Mouse (Mus musculus): Measurements from ENCODE around the gene Mrps34.
"Not testable (repeated sequence)": the region's sequence is repeated elsewhere in the genome, so short reads cannot be mapped to it uniquely, and the experiment has no call there.

The Mrps34 gene

GRCm38 (mm10) chr17:24900014-24900413 is 5.1 kb downstream of the Mrps34 start:
- no peak for DNase-seq (ENCODE audit: low spot score in 2 of 2)

DNA sequence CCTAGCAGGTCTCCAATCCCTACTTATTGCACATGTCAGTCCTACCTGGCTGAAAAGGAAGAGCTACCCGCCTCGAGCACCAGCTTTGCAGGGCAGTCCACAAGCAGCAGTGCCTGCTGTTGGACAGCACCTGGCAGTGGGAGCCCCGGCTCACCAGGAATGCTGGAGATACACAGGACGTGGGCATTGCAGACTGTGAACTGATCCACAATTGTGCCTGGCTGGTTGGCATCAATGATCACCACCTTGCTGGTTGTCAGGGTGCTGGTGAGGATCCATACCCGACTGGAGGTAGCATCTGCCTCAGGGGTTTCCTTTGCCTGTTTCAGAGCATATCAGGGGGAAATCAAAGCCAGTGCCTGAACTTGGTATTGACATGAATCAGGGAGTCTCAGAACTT is 7.2 kb downstream of the Mrps34 start:
- no peak for DNase-seq (ENCODE audit: low spot score in 2 of 2)

DNA sequence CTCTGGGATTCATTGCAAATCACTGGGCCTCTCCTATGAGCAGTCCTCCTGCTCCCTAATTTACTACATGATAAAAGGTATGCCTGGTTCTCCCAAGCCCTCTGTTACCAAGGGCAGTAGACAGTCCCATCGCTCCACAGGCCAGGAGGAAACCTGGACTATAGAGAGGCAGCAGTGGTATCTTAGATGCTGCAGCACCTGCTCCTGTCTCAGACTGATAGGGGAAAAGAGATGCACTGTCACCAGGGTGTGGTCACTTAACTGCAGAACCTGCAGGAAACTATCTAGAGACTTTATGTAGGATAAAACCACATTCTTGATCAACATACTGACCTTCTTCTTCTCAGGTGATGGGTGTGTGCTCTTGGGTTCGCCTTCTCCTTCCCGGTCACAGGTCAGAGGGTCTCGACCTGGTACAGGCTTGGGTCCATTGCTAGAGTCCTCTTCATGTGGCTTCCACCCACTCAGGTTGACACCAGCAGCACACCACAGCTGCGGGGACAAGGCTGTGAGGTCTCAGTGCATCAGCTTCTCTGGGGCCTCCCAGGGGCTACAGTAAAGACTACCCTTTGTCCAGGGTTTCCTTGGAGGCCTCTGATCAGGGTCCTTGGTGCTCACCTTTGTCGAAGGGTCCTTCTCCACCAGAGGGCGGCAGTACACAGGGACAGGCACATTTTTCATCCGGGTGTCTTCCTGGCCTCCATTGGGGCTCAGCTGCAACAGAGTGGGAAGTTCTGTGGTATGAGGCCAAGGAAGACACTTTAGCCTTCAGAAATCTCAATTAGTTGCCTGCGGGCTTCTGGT is 8.0 kb downstream of the Mrps34 start:
- no peak for DNase-seq (ENCODE audit: low spot score in 2 of 2)

DNA sequence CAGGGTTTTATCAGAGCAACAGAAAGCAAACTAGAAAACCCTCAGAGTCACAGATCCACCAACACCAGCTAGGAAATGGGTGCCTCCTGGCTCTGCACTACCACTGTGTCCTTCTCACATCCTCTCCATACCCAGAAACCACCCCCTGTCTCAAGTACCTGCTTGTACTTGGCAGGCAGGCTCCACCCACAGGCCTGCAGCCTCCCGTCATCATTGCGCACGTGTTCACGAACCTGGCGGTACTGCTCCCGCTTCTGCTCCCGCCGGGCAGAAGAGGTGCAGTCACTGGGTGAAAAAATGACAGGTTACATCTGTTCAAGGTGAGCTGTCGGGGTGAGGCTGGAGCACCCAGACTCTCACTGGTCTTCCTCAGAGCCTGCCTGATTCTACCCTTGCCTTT is 8.9 kb downstream of the Mrps34 start:
- no peak for DNase-seq (ENCODE audit: low spot score in 2 of 2)

GRCm38 (mm10) chr17:24907591-24907990 is 12.7 kb downstream of the Mrps34 start:
- DNase-seq (ENCODE audit: low spot score in 2 of 2): no peak

- no peak for DNase-seq (ENCODE audit: low spot score in 2 of 2)
Observed at GRCm38 (mm10) chr17:24913984-24914383, 19.1 kb downstream of the Mrps34 start.

DNA sequence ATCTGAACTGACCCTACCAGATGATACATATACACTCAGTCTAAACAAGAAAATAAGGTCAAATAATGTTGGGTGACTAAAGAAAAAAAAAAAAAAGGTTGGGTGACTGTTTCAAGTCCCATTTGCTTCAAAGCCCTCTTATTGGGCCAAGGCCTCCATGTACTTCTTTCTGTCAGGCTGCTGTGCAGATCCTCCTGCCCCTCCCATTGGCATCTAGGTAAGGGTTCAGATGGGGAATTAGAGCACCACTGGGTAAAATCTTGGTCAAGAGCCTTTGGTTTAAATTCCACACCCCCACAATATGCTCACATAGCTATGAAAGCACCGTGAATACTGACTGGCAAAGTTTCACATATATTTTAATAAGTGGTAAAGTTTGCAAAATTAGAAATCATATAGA is 28.3 kb downstream of the Mrps34 start:
- DNase-seq (ENCODE audit: low spot score in 2 of 2): no peak

DNA sequence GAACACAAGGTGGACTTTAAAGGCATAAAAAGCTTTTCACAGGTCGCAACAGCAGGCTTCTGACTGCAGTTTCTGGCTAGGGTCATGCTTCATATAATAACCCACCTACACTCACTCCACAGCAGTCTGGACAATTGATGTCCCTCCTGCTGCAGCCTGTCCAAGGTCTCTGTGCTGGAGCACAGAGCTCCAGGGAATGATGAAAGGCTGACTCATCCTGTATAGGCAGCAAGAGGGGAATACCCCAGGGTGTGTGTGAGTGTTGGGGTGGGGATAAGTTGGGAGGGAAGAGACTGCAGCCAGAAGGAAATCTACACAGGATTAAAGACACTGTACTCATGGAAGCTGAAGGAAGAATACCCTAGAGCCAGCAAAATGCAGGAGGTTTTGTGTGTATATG is 34.6 kb downstream of the Mrps34 start:
- DNase-seq (ENCODE audit: low spot score in 2 of 2): no peak

GRCm38 (mm10) chr17:24932431-24932830 is 37.5 kb downstream of the Mrps34 start:
- DNase-seq (ENCODE audit: low spot score in 2 of 2): no peak

GRCm38 (mm10) chr17:24933163-24933562 is 38.2 kb downstream of the Mrps34 start:
- DNase-seq (ENCODE audit: low spot score in 2 of 2): no peak

GRCm38 (mm10) chr17:24934926-24935325 is 40.0 kb downstream of the Mrps34 start:
- no peak for DNase-seq (ENCODE audit: low spot score in 2 of 2)

DNA sequence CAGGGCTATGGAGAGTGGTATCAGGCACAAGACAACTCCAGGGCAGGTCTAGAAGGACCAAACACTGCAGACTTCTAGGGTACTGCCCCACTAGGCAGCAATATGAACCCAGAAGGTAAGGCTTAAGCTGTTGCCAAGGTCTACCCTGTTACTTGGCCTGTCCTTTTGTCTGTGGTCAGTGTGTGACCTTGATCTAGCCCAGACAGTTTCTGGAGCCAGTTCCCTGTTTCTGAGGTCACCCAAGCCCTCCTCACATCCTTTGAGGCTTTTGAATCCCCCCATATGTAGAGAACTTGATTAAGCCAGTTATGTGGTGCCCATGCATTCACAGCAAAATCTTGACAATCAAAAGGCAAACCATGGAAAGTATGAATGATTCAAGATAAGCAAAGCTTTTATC is 40.8 kb downstream of the Mrps34 start:
- no peak for DNase-seq (ENCODE audit: low spot score in 2 of 2)

- peak; percentile 91 to 94 for DNase-seq (ENCODE audit: low spot score in 2 of 2)
Observed at GRCm38 (mm10) chr17:24936259-24937237, 41.6 kb downstream of the Mrps34 start, which contains the start of gene Mapk8ip3. TSS of gene Mapk8ip3 (minus strand) at chr17:24936977.

GRCm38 (mm10) chr17:24937266-24937665 is 42.4 kb downstream of the Mrps34 start:
- no peak for DNase-seq (ENCODE audit: low spot score in 2 of 2)

GRCm38 (mm10) chr17:24942453-24942852 is 47.5 kb downstream of the Mrps34 start:
- DNase-seq (ENCODE audit: low spot score in 2 of 2): peak; percentile 13 to 28

- peak; percentile 30 to 38 for DNase-seq (ENCODE audit: low spot score in 2 of 2)
Observed at GRCm38 (mm10) chr17:24943036-24943435, 48.1 kb downstream of the Mrps34 start.

- not testable (repeated sequence) for DNase-seq (ENCODE audit: low spot score in 2 of 2)
Observed at GRCm38 (mm10) chr17:24943589-24943988, 48.7 kb downstream of the Mrps34 start.
